Mouse (Mus musculus) urinary bladder, adult 2 months (tissue): Measurements from ENCODE around the gene Deup1. TPM values are rescaled to one million over a fixed set of nuclear protein-coding genes. Genes with fewer than 3 reads are reported as not detected.

Experiments used
- DNase-seq: peaks from one replicate; pipeline ENCODE4 v3.0.0; 2022; ENCODE audit warnings: low spot score
- polyA plus RNA-seq: library from polyadenylated mRNA; depleted of rRNA; stranded (reverse); fragments of >200 nt; gene quantifications from 2 replicates; pipeline ENCODE4 v1.2.3, GENCODE M21; 2012; rRNA removed

Gene Deup1
- polyA plus RNA-seq, result 0.15 and 0.24 TPM in 2 replicates

DNA sequence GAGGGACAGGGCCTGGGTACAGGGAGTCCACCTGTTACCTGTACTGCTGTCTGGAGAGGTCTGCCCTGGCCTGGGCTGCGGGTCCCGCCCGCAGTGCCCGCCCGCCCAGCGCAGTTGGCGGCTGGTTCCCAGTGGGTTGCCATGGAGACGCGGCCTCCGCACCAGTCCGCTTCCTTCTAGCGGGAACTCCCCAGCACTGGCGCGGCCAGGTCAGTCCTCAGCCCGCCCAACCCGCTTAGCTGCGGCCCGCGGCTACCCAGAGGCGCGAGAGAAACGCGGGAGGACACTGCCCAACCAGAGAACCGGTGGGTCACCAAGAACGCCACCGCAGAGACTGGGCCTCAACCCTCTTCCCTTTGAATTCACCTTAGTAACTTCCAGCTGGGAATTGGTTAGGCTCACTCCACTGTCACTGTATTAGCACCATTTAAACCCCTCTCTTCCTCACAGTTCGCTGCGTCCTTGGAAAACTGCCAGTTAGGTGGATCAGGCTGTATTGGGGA lies at the start of gene Deup1:
Gene Deup1 (minus strand): TSS at position 149 of the 503 bp plus-strand sequence.
- no peak for DNase-seq

DNA sequence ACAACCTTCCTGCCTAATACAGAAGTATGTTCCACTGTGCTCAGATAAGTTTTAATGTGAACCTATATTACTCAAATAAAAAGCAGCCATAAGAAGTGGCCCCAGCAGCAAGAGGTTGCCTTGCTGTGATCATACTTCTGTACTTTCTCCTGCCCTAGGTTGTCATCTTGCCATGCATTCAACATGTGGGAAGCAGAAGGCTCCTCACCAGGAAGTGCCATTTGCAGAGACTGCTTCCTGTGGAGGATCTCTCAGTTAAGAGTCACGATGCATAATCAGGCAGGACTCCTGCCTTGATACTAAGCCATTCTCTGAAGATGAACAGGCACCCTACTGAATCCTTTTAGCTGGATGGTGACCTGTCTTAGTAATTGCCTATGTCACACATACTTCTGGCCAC lies 44.5 kb upstream of the Deup1 start:
- DNase-seq, result no peak

DNA sequence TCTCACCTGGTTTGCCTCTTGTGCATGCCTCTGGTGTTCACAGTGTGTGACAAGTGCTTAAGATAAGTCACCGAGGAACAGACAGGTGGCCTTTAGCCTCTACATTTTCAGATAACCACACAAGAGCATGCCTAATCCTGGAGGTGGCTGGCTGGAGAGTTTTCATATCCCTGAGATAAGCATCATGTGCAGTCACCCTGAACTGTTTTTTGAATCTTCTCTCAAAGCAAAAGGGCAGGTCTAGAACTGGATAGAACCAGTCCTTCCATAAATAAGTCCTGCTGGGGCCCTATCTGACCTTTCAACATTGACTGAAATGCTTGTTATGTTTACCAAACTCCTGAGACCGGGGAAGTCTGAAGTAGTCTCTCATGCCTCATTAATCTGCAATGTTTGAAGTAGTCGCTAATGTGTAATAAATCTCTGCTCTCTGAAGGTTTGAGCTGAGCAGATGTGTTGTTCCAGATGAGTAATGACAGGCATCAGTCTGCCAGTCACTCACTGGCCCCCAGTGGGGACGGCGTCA lies 42.3 kb upstream of the Deup1 start:
- DNase-seq, result no peak

DNA sequence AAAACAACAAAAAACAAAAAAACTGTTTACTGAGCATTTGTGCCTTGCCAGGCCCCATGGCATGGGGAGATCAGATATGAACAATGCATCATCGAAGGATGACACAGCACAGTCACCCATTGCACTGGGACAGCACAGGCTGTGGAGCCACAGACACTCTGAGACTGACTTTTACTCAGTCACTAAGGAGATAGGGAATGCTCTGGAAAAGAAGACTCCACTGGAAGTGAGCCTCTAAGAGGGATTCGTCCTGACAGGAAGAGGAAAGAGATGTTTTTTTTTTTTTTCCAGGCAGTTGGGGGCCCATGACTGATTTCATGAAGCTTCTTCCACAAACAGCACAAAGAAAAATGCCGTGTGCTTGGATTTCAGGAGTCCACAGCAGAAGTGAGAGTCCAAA lies 41.7 kb upstream of the Deup1 start:
- DNase-seq, result no peak

DNA sequence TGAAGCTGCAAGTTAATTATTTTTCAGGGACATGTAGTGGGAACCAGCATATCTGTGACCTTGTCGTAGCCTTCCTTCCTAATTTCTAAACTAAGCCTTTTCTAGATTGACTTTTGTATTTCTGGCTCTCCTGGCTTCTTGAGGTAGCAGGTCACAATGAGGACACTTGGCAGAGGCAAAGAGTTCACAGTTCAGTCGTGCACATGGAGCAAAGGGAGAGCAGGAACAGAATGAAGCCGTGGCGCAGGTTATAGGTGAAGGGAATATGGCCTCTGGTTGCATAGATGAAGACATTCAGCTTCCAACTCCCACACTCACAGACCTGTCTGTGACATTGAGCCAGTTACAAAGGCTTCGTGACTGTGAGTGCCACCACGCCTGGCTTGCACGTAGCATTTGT lies 36.9 kb upstream of the Deup1 start:
- no peak for DNase-seq

DNA sequence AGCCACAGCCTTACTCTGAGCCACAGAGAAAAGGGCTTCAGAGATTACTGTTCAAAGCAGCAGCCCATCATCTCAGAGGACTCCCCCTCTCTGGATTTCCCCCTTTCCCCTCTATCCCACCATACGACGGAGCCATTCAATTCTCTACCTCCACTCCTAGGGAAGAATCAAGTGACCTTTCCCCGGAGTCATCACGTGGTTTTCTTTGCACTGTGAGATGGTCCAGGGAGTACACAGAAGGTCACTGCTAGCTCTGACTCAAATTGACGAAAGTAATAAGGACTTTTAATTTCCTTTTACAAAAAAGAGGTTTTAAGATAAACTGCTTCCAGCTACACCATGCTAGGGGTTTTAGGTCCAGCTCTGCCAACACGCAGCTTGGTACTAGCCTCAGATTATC lies 31.3 kb upstream of the Deup1 start:
- no peak for DNase-seq

DNA sequence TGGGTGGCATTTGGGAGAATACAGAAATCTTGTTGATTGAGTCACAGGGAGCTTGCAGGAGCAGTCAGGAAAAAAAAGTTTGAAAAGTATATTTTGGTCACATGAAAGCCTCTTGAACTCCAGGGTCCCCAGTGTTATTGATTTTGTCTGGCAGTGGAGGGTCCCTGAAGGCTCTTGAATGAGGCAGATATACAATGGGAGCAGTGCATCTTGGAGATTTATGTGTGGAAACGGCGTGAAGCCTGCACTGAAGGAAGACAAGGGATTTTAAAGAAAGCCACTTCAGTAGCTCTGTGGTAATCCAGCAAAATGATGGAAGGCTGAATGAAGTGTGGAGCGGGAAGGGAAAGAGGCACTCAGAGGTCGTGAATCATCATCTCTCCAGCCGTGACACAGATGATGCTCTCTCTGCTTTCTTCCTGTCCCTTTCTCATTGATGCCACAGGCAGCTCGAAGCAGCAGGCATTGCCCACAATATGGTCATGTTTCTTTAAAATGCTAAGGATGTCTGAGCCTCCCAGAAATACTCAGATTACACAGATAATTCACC lies 30.6 kb upstream of the Deup1 start:
- no peak for DNase-seq

DNA sequence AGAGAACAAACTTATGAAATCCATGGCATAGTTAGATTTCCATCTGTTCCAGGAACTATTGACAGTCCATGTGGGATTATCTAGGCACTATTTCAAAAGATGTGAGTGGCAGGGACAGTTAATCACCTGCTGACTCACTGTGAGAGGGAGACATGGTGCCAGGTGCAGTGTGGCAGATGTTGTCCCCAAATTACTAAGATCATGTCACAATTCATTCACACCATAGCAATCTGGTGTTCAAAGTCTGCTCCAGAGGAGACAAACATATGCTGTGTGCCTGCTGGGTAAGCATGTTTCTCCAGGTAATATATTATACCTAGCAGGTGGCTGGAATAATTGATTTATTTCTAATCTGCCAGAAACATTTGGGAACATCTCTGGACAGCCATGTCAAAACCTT lies 25.3 kb upstream of the Deup1 start:
- DNase-seq, result no peak

DNA sequence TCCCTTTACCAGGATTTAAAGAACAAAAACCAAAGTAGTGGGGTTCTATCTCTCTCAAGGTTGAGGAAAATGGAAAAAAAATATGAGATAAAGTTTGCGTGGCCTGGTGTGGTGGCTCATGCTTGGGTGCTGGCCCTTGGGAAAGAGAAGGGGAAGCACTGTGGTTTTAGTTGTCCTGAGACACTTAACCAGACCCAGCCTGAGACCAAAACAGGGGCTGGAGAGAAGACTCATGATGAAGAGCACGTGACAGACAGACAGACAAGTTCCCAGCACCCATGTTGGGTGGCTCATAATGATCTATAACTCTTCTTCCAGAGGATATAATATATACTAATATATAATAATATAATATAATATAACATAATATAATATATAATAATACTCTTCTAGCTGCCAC lies 22.2 kb upstream of the Deup1 start:
- DNase-seq, result no peak

DNA sequence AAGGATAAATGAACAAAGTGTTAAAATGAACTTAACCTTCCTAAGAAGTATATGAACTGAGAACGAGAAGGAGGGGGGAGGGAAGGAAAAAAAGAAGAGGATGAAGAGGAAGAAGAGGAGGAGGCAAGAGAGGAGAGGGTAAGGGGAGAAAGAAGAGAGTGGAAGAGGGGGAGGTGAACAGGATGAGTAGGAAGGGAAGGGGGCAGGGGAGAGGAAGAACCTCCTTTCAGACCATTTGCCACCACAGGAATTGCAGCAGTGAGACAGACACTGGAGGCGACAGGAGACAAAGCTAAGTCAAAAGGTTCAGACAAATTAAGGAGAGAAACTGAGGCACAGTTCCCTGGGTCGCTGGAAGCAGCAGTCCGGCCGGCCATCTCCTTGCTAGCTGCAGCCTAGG lies 349 bp downstream of the Deup1 start:
- no peak for DNase-seq

DNA sequence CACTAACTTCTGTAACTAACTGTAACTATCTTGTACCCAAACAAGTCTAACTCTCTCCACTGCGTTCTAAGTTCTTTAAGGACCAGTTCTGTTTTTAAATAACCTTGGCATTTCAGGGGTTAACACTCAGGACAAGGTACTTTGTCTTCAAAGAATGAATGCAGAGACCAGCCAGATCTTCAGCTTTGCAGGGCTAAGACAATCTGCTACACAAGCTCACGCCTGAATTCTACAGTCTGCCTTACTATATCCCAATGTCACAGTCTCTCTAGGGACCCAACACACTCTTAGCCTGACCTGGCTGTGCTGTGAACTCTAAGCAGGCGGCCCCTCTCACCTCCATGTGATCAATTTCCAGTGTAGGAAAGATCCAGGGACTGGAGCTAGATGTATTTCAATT lies 3.0 kb downstream of the Deup1 start:
- DNase-seq, result no peak

DNA sequence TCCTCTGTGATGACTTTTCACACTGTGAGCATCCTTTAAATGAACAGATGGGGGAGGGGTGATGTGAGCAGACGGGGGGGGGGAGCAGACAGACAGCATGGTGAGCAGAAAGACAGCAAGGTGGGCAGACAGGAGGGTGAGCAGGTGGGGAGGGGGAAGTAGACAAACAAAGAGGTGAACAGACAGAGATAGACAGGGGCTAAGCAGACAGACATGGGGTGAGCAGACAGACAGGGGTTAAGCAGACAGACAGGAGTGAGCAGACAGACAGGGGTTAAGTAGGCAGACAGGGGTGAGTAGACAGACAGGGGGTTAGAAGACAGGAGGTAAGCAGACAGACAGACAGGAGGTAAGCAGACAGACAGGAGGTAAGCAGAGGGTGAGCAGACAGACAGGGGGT lies 8.0 kb downstream of the Deup1 start:
- DNase-seq, result no peak

DNA sequence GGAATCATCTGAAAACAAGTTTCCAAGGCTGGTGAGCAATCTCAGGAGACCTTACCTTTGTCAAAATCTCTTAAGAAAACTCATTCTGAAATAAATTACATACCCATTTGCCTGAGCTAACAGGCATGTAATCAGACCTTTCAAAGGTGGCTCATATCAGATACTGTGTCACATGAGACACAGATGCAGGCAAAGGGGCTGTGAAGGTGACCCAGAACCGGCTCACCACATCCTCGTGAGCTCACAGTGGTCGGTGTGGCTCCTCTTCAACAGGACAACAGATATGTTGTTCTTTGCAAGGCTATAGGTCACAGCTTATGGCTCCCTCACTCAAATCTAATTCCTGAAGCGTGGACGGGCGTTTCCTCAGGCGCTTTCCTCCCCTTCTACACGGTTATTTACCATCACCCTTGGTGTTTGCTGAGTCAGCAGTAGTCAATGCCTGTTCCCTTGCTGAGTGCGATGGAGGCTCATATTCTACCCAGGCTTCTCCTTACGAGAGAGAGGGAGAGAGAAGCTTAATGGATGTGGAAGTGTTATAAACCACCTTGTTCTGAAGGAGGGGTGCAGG lies 8.6 kb downstream of the Deup1 start:
- DNase-seq, result no peak

DNA sequence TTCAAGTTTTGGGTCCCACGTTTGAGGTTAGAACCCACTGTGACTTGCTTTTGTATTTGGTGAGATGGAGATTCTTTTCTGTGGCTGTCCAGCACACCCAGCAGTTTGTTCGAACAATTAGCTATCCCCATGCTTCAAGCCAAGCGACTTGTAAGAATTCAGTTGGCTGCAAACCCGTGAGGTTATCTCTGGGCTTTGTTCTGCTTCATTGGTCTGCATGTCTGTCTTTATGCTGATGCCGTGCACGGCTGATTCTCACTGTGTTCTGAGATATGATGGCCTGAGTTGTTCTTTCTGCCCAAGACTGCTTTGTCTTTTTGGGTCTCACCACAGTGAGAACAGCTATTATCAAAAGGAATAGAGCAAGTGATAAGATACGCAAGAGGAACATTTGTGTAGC lies 10.7 kb downstream of the Deup1 start:
- no peak for DNase-seq

DNA sequence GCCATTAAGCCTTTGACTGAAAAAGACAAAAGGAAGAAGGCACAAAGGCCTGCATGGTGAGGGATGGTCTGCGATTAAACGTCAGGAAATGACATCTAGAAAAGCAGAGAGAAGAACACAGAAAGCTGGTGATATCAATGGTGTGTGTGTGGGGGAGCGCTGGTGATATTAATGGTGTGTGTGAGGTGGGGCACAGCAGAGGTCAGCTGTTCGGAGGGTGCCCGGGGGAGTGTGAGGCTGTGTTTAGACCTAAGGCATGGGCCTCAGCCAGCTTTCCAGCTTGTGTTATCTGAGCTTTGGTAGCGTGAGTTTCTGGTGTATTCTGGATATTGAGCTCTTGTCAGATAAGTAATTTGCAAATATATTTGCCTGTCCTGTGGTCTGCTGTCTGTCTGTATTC lies 11.3 kb downstream of the Deup1 start:
- no peak for DNase-seq

DNA sequence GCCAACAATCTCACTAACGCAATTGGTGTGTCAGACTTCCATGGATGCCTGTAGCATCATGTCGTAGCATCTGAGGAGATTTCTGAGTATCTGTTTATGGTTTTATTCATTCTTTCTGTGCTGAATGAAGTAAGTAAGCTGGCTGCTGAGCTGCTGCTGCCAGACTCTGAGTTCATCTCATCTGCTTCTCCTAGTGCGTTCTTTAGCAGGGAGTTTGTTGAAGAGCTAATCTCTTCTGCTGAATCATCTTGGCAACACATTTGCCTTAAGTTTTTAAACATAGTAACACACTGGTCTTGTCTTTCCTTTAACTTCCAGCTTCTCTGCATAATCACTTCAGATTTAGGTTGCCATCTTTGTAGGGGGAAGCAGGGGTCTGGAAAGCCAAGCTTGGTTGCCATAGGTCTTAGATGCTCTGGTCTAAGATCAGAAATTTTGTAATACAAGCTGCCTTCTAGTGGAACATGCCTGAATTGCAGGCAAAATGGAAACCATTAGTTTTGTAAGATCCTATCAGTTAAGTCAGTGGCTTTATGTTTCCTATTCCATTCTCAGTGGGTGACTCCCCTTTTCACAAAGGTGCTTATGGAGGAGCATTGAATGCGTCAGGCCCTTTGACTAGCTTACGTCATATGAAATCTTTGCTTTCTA lies 18.3 kb downstream of the Deup1 start:
- DNase-seq, result no peak

DNA sequence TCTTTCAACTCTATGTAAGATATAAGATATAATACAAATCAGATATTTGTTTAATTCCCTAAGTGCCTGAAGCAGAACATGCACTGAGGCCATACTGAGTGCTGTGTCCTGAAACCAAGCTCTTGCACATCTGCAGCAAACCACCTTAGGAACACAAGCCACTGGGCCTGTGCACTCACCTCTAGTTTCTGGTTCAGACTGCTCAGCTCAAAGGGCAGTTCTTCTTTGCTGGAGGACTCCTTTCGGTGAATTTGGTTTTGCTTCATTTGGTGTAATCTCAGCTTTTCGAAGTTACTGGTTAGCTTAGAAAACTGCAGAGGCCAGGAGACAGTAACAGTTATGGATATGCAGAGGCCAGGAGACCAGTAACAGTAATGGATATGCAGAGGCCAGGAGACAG lies 20.1 kb downstream of the Deup1 start:
- no peak for DNase-seq

DNA sequence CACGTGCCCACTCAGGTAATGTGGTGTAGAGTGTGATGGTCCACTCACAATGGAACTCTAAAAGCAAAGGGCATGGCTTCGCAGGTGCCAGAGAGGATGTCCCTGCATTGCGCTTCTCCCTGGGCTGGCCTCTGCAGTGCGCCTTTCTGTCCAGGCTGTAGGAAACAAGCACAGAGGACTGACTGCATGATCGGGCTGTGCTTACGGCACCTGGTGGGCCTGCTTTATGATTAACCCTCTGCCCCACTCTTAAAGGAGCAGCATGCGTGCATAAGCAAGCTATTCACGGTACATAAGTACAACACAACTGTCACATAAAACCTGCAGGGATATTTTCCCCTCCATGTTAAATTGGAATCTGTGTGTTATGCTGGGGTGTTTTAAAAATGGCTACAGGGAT lies 24.6 kb downstream of the Deup1 start:
- DNase-seq, result no peak

DNA sequence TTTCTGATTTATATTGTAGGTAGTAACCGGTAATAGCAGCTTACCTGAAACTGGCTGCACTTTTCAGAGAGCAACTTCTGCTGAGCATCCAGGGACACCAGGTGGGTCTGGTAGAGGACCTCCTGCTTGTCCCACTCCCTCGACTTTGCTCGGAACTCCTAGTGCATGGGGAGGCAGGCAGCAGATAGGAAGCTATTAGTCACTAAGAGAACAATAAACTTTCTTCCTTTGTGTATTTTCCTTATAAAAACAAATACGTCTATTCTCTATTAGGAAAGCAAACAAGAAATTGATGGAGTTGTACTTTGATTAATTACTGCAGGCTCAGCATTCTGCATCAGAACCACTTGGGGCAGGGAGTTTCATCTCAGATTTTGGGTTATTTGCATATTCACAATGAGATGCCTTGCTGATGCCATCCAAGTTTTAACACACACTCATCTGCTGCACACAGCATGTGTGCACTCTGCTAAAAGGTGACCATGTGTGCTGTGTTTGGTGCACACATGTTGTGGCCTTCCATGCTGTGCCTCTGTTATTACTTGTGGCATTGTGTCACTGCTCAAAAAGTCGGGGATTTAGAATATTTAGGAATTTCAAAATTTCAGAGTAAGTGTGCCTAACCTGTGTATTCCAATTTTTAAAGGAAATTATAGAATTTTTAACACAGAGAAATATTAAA lies 26.7 kb downstream of the Deup1 start:
- DNase-seq, result no peak

DNA sequence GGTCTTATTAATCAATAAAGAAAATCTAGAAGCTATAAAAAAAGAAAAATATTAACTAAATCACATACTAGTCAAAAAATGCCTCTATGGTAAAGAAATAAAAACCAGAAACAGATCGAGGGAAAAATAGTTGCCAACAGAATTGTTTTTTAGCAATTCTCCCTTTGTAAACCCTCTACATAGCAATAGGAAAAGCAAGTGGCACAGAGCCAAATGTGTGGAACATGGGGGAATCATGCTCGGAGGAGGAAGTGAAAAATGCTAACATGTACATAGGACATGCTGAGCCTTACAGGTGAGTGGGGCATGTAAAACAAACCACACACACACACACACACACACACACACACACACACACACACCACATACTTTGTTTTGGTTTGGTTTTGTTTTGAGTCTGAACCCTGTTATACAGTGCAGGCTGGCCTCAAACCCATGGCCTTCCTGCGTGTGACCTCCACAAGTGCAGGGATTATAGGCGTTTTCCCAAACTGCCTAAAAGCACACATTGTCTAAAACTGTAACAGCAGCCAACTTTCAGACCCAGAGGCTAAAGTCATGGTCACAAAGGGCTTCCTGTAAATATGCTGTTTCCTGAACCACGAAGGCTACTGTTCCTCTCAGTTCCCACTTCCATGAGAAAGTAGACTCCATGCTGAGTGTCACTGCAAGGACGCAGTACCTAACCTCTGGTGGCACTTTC lies 27.4 kb downstream of the Deup1 start:
- DNase-seq, result no peak

DNA sequence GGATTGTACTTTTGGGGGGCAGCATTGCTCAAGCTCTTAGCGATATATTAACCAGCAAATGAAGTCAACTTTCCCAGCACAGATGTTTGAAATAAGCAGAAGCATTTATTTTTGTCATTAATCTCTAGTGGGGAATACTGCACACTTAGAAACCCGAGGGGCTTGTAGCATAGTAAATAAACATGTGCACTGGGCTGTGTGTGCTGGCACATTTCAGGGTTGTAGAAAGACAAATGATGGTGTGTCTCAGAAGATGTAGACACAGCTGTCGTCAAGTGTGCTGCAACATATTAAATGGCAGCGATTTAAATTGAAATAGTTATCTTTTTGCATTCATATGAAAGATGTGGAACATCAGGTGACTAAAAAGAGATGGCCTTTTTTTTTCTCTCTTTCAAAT lies 31.1 kb downstream of the Deup1 start:
- no peak for DNase-seq

DNA sequence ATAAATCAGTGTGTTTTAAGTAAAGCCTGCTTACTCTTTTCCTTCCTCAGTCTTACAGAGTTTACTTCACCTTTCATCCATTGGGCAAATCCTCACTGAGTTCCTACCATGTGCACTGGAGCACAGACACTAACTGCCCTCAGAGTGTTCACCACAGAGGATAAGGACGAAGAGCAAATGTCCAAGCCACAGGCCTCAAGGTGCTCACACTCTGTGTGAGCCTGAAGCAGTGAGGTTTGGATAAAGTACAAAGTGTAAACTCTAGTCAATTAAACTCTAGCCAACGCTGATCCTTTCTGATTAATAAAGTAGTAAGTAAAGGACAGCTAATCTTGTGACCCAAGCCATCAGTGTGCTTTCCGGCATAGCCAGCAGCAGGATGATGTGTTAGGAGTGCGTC lies 33.6 kb downstream of the Deup1 start:
- DNase-seq, result no peak
